Mouse (Mus musculus): ENCODE data around the gene Fam120a.

Fam120a gene

DNA sequence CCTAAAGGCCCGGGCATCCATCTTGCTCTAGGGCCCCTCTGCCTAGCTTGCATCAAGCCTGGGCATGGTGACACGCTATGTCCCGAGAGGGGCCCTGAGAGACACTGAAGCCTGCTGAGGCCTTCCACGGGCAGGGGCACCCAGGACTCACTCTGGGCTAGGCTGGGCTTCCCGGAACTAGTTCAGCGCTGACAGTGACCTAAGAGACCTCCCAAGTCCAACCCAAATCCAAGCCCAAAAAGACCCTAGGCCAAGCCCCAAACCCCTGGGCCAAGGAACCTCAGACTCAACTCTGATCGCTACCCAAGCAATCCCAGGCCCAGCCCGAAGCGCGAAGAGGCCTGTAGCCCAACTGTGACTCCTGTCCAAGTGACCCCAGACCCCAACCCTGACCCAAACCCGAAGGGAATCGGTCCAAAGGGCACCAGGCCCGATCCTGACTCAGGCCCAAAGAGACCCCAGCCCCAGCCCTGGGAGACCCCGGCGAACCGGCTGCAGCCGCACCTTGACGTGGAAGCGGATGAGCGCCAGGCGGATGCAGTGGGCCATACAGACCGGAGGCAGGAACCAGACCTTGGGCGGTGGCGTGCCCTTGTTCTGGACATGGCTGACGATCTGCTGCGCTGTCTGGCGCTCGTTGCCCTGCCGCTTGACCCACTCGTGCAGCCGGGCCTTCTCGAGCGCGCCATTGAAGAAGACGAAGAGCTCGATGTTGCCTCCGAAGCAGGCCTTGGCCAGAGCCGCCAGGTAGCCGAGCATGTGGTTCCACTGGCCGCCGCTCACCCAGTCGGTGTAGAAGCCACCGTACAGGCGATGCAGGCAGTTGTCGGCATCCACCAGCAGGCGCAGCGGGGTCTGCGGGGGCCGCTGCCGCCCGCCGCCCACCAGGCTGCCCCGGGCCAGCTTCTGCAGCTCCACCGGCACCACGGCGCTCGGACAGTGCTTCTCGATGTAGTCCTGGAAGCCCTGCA lies 681 bp downstream of the Fam120a start:
- intact Hi-C loops (cut with DNase I): no loop called here

DNA sequence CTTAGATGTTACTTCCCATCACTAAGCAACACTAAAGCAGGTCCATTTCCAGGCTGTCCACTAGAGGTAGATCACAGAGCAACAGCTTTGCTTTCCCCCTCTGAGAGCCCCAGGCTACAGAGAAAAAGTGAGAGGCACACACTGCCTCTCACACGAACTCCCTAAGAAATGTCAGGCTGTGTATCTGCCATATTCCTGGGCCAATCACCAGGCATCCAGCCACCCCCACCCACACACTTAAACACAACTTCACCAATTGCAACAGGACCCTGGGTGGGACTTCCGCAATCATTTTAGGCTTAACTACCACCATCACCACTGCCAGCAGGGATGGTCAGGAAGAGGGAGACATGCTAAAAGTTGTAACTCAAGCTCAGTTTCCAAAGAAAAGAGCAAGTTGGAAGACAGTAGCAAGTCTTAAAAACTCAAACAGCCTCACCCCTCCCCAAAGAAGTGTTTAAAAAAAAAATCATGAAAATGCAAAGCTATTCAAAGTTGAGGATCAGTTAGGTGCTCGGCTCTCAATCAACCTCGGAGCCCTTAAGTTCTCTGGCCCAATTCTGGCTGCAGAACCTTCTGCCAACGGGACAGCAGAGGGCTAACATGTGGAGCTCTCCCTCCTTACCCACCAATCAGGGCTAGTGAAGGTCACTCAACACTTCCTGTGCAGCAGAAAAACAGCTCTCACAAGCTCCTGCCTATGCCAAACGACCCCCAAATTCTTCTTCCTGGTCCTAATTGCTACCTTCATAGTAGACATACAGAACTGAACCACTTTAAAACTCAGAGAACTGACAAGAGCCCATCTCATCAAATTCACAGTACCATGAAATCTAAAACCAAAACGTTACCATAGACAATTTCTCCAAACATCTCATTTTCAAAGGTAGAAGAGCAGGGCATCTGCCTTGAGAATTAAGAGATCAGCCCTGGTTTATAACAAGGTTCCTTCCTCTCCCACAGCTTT lies 2.0 kb downstream of the Fam120a start:
- intact Hi-C loops (cut with DNase I): no loop called here

DNA sequence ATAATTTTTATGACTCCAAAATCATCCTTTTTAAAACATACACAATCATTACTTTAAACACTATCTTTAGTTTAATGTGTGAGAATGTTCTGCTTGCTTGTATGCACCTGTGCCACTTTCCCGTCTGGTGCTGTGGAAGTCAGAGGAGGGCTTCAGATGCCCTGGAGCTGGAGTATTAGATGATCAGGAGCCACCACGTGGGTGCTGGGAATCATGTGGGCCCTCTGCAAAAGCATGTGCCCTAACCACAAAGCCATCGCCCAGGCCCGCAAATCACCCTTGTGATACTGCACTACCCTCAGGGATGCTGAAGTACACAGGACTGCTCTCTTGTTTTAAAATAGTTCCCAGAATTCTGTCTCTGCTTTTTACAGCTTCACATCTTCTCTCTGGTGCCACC lies 3.0 kb downstream of the Fam120a start:
- intact Hi-C loops (cut with DNase I): no loop called here

DNA sequence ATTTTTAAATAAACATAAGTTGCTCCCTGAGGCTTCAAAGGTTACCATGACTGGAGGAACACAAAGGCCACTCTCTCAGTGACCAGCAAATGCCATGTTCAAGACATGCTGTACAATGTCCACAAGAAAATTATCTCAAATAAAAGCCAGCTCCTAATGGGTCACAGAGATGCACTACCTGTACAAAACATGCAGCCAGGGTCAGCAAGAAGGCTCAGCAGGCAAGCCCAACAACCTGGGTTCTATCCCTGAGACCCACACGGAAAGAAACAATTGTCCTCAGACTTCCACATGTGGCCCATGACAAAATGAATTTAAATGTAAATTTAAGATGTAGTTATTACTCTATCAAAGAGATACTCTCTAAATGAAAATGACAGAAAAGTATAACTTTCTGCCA lies 4.7 kb downstream of the Fam120a start:
- intact Hi-C loops (cut with DNase I): no loop called here

DNA sequence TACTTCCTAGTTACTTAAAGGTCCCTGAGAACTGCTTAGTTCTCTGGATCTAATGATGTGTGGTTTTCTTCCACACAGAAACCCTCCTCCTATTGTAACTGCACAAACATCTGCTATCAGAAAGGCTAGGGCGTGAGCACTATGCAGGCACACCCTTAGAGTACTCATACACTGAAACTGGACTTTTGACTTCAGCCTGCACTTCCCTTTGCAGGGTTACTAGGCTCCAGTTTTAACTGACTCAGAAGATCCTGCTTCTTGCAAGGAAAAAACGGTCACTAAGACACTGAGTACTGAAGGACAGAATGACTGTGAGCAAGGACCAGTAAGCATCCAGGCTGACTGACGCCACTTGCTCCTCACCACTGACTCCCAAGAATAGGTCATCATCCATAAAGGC lies 5.3 kb downstream of the Fam120a start:
- intact Hi-C loops (cut with DNase I): no loop called here

DNA sequence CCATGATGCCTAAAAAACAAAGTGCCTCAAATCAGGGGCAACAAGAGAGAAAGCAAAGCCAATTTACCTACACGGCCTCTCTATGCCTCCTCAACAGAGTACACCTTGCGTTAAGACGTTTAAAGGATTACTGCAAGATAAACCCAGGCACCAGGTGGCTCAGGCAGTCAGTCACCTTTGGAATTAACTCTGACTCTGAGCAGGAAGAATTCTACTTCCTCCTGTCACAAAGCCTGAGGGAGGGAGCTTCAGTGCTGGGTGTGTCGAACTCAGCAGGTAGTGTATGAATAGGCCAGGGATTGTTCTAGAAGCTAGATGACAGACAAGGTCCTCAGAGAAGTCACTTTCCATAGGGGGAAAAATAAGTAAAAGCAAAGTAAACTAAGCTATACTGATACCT lies 9.2 kb downstream of the Fam120a start:
- intact Hi-C loops (cut with DNase I): no loop called here

DNA sequence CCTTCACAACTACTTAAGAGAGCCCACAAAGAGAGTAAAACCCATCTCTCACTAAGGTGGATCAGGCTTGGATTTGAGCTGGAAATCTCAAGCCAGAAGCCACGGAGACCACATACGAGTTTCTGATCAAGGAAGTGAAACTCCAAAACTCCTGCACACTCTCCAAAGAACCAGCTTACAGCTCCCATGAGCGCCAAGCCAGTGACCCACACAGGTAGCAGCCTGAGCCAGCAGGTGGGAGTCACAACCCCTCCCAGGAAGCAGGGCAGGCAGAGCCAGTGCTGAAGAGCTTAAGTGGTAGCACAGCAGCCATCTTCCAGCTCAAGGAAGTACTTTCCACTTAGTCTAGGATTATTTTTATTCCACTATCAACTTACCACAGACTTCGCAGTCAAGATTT lies 13.0 kb downstream of the Fam120a start:
- intact Hi-C loops (cut with DNase I): no loop called here

DNA sequence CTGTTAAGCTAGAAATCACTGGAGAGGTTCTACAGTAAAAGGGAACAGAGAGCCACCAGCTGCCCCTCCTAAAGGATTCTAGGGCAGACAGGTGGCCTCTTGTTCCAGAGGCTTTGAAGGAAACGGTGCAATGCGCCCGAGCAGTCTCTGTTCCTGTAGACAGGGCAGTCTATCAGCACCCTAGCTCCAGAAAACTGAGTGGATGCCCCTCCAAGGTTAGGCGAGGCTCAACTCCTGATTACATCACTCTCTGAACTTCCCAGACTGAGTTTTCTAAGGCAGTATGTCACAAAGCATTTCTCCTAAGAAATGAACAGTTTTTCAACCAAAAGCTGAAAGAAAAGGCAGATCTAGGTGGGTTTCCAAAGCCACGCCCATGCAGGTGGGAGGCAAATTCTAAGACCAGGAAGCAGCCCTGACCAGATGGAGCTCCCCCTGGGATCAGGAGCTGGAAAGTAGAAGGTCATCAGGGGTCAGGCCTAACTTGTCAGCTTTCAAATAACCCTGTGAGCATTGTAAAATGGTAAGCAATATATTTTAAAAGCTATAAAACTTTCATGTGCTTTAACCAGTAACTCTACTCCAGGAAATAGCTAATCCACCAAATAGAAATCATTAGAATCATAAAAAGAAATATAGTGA lies 17.1 kb downstream of the Fam120a start:
- intact Hi-C loops (cut with DNase I): no loop called here

DNA sequence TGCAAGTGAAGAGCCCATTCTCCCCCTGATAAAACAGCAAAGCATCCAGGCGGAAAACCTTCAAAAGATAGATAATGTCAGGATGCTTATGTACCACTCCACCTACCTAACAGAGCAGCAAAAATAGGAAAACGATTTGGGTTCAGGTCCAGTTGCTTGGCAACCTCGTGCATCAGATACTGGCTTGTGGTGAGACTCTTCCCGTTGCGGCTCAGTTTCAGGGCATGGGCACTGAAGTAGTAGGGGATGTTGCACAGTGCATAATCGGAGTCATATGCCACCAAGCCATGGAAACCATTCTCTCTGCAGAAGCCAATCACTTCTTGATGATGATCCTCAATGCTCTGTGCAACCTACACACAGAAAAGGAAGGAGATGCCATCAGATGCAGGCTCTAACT lies 18.9 kb downstream of the Fam120a start:
- intact Hi-C loops (cut with DNase I): no loop called here

DNA sequence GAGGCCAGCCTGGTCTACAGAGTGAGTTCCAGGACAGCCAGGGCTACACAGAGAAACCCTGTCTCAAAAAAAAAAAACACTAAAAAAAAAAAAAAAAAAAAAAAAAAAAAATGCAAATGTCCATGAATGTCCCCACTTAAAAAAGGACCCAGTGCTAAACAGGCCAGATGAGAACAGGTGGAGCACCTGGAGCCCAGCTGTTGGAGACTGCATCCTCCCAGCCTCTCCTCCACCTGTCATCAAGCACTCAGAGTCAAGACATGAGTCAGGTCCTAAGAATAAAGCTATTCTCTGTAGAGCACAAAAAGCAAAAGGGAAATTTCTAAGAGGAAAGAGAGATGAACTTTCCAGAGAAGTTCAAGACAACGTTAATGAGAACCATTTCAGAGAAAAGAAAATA lies 23.2 kb downstream of the Fam120a start:
- intact Hi-C loops (cut with DNase I): no loop called here

DNA sequence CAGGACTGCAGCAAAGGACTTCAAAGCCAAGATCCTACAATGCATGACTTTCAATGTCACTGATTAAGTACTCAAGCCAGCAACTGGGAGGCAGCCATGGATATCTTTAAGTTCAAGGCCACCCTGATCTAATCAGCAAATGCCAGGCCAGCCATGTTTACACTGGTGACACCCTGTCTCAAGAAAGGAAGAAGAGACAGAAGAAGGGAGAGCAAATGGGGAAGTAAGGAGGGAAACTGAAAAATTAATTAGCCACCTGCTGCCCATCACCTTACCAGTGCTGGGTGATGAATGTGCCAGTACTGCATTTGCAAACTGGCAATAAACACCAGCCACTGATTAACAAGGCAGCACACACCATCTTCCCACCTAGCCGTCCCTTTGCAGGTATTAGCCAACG lies 25.3 kb downstream of the Fam120a start:
- intact Hi-C loops (cut with DNase I): no loop called here

DNA sequence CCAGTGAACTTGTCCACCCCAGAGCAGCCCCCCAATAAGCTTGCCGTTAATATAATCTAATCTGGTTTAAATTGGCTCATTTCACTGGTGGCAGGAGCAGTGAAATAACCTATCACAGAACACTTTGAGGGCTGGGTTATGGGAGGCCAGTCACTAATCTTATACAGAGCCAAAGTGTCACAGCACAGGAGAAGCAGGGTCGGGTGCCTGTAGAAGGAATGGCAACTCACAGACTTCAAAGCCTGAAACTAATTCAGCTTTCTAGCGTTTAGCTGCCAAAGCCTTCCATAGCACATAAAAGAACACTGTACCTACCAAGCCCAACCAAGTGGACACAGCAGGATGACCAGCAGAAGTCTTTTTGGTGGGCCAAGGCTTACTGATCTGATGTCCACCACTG lies 26.0 kb downstream of the Fam120a start:
- intact Hi-C loops (cut with DNase I): no loop called here

DNA sequence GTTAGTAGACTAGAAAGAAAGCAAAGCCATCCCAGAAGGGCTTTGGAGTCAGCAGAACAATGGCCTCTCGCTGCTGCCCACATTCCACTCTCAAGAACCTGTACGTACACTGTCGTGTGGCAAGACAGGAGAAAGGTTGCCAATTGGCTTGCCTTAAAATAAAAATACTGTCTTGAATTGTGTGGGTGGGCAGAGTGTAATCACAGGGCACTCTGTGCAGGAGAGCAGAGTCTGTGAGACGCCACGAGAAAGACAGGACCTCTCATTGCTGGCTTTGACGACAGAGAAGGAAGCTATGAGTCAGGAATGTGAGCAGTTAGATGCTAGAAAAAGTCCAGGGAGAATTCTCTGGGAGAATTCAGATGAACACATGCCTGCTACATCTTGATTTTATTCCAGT lies 33.2 kb downstream of the Fam120a start:
- intact Hi-C loops (cut with DNase I): no loop called here

DNA sequence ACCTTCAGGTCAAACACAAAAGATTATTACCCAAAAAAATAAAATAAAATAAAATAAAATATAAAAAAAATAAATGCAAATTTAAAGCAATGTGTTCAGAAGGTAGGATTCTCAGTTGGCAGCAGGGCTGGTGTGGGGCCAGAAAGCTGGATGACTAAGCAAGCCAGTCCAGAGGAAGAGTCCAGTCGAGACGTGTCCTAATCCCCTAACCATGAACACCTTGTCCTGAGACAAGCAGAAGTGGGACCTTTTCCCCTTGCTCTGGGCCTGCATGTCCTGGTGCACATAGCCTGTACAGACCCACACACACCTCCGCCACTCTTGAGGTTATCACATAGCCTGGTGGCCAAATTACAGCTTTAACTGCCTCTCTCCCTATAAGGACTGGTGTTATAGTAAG lies 35.1 kb downstream of the Fam120a start:
- intact Hi-C loops (cut with DNase I): no loop called here

DNA sequence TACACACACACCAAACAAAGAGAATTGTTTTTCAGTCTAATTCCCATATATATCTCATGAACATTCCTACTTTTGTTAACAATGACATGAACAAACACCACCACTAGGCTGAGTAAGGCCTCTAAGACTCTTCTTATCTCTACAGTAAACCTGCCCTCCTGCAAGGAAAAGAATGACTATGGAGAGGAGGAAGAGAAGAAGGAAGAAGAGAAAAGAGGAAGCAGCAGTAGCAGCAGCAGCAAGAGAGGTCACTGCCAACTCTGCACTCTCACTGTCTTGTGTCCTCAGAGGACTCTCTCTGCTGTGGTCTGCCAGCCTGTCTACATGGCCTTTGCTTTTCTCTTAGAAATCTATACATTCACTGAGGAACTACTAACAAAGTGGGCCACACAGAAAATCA lies 36.1 kb downstream of the Fam120a start:
- intact Hi-C loops (cut with DNase I): no loop called here

DNA sequence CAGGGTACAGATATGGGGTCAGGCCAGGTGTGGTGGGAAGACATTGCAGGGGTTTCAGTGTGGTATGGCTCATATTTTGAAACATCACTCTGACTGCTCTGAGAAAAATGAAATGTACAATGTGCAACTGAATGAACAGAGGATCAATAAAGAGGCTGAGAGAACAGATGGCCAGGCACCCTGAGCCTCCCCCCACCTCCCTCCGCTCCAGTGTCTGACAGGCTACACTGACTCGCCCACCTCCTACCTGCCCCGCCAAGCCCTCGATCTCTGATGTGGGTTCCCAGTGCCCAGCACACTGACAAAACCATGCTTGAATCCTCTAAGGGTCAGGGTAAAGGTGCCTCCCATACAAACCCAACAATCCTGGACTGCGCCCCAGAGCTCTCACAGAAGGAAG lies 36.6 kb downstream of the Fam120a start:
- intact Hi-C loops (cut with DNase I): no loop called here

DNA sequence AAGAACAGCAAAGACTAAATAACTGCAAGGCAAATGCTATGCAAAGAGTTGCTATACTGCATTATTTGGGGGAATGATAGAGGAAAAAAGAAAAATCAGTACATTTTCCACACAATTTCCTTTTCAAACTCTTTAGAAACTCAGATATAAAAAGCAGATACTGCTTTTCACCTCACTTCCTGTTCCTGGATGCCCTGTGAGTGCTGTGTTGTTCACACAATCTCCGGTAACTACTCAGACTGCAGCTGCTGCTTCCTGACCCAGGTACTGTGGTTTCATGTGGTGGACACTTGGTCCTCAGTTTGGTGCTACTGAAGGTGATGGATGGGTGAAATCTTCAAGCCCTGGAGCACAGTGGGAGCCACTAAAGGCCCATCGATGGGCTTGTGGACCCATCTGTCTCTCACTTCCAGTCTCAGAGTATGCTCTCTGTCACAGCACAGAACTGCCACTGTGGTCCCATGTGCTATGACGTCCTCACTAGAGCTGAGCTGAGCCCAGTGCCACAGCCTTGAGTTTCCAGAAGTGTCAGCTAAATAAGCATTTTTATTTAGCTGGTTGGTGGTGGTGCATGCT lies 38.2 kb downstream of the Fam120a start:
- intact Hi-C loops (cut with DNase I): no loop called here

DNA sequence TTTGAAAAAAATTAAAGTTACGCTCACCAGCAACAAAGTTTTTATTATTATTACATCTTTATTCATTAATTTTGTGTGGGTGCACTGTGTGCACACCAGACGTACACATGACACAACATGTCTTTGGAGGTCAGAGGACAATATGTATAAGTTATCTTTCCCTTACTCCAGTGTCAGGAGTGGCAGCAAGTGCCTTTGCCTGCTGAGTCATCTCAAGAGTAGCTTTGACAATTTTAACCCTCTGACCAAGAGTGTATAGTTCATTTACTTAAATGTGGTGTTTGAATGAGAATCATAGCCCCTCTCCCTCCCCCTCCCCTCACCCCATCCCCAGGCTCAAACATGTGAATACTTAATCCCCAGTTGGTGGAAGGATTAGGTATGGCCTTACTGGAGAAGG lies 40.2 kb downstream of the Fam120a start:
- intact Hi-C loops (cut with DNase I): no loop called here

DNA sequence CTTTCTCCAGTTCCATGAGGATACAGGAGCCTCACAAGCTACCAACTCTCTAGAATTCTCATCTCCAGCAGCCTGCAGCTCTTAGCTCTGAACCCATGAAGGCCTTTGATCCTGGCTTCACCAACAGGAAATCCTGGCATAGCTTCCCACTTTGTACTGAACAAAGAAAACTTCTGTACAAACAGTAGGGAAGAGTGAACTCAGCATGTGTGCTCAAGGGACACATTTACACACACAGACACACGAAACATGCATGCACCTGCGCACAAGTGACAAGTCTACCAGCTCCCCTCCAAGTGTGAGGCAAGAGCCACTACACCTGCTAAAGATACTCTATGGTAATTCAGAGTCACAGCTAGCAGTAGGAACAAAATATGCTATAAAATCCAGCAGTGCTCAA lies 45.1 kb downstream of the Fam120a start:
- intact Hi-C loops (cut with DNase I): no loop called here

DNA sequence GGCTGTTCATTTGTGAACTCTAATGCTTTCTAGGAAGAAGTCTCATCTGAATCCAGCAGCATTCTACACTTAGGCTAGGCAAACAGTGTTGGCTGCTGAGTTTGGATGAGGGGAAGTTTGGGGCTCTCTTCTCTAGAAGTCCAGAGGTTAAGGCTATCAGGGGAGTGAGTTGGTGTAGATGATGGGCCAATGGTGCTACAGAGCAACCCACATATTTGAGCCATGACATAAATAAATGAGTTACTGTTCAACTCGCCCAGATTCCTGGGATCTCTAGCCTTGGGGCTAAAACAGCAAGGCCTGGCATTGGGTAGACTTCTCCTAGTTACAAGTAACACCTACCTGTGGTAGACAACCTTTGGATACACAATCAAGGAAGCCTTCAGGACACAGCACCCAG lies 46.6 kb downstream of the Fam120a start:
- intact Hi-C loops (cut with DNase I): no loop called here

DNA sequence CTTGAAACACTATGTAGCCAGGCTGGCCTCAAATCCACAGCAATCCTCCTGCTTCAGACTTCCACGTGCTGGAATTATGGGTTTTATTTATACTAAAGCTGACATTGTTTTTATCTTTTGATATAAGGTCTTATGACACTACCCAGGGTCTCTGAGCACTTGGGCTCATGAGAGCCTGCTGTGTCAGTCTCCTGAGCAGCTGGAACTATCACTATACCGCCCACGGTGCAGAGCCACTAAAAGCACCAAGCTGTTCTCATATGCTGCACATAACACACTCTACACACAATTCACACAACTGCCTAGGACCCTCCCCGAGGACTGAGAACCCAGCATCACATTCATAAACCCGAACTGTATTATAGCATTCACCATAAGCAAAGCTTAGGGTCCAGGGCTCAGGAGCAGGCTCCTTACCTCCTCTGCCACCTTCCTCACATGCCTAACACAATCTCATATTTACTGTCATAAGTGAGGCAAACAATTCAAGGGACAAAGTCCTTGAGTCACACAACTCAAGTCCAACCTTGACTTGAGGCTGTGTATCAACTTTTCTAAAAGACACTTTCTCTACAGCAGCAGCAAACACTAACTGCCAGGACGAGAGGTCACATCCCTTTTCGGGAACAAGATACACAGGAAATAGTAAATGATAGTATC lies 47.9 kb downstream of the Fam120a start:
- intact Hi-C loops (cut with DNase I): no loop called here
